Mouse (Mus musculus) adrenal gland (tissue): ENCODE results near the gene Ube2a.
"Not testable (repeated sequence)": the region's sequence is repeated elsewhere in the genome, so short reads cannot be mapped to it uniquely, and the experiment has no call there.

Source experiments
- intact Hi-C: fragments of 180-260 bp; cut with DNase I; formaldehyde crosslinking; loops from one replicate; pipeline ENCODE4 v1.15.1; 2025

Gene Ube2a

DNA sequence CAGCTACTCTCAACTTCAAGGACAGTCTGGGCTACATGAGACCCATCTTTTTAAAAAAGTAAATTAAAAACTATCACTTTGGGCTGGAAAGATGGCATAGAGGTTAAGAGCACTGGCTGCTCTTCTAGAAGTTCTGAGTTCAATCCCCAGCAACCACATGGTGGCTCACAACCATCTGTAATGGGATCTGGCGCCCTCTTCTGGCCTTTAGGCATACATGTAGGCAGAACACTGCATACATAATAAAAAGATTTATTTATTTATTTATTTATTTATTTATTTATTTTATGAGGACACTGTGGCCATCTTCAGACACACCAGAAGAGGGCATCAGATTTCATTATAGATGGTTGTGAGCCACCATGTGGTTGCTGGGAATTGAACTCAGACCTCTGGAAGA is 25.2 kb downstream of the Ube2a start:
- intact Hi-C loops = not testable (repeated sequence)

DNA sequence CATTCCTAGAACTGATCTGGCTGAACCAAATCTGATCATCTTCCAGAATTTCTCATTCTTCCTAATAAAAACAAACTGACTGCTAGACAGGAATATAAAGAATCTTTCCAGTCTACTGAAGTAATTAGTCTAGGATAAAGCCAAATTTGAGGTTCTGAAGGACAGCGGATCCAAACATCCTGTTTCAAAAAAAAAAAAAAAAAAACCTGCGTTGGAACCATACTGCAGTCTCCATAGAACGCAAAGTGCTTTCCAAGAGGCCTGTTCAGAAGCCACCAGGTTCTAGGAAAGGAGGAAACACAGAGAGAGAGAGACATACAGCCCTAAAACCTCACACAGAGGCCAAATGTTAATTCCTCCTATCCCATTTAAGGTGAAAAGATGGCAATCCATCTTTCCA is 28.0 kb downstream of the Ube2a start:
- intact Hi-C loops = no loop called here

DNA sequence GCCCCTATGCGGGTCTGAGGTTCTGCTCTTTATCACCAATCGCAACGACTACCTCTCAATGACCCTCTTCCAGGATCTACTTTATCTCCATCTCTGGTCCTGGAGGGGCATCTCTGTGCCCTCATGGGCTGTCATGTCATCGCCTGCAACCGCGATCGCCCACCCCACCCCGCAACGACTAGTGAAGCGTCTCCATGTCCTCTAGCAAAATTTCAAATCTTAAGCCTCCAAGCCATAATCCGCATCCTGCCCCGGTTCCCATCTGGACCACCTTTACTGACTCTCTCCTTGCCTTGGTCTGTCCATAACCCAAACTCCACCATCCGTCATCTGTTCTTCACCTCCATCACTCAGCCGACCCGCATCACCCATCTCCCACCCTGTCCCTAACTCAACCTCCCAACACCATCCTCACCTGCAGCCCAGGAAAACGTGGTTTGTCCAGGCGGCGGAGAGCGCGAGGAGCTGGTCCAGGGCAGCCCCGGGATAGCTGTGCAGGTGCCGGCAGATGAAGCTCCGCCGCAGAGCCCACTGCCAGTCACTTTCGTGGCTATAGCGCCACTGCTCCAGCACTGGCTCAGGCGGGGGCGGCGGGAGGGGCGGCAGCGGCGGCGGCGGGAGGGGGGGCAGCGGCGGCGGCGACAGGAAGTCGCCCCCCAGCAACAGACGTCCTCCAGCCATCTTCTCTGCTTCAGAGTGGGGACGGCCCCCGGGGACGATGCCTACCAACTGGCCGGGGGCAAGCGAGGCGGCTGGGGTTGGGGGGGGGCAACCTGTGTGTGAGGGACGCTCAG is 28.8 kb downstream of the Ube2a start, which contains the start of gene Nkrf:
Gene Nkrf (minus strand): TSS at position 579 of the 794 bp plus-strand sequence.
- intact Hi-C loops = no loop called here

DNA sequence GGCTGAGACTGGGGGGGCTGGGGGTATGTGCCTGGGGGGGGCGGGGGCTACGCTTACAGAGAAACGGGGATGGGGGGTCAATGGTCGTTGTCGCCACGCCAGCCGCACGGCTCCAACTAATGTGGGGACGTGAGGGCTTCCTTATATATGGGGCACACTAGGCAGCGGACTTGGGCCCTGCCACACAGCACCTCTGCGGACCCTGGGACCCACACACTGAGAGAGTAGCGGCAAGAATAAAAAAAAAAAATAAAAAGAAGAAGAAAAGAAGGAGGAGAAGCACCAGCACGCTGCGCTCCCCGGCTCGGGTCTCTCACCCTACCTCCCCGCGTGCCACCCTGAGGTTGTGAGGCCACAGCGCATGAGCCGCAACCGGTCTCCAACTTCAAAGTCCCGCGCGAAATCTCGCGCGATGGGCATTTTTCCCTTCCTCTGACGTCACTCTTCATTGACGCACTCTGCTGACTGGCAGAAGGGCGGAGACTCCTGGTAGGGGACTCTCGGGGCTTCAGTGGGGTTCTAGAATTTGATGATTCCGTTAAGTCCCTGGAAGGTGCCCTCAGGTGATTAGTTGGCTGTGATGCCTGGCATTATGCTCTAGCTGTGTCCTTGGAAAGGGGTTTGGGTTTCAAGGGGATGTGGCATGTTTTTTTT is 29.5 kb downstream of the Ube2a start:
- intact Hi-C loops = no loop called here

DNA sequence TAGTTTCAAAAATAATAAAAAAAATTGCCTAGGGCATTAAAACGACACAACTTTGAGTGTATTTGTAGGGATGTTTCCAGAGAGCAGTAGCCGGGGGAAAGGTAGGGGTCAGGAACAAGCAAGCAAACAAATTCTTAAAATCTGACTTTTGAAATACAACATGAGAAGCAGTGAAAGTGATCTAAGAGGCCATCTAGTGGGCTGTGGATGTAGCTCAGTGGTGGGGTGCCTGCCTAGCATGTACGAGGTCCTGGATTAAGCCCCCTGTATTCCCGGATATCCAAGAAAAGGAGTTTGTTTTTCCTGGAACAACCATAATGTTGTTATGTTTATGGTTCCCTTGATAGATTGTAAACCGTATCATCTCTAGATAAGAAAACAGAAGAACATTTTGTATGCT is 32.8 kb downstream of the Ube2a start:
- intact Hi-C loops = no loop called here

DNA sequence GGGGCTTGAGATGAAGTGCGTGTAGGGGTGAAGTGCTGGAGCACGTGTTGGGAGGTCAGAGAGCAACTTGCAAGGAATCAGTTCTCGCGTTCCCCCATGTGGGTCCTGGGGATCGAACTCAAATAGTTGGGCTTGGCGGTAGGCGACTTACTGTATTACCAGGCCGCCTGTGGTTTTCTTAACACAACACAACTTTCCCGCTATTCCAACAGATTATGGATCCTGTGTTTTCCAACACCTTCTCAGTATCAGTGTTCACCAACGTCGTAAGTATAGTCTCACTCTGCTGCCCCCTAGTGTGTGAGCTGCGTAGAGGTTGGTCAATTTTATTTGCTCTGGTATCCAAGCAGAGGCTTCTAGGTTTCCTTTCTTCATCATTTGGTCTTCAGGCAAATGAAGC is 37.6 kb downstream of the Ube2a start:
- intact Hi-C loops = loop anchor here (5.0 kb wide), 1 partner anchor 79 kb away; no protein-coding TSS in a partner anchor

DNA sequence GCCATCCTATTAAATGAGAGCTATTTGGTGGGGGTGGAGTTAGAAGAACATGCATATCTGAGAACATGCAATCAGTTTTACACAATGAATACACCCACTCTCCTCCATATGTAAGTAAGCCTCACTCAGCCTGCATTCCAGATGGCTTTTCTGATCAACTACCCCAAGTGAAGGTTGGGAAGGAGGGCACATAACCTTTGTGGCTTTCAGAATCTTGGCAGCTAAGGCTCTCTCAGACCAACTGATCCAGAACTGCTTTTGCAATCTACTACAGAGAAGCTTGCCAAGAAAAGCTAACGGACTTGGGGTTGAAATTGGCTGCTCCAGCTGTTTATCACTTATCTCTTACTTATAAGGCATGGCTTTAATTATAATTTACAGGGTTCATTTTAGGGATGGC is 44.0 kb downstream of the Ube2a start:
- intact Hi-C loops = no loop called here

DNA sequence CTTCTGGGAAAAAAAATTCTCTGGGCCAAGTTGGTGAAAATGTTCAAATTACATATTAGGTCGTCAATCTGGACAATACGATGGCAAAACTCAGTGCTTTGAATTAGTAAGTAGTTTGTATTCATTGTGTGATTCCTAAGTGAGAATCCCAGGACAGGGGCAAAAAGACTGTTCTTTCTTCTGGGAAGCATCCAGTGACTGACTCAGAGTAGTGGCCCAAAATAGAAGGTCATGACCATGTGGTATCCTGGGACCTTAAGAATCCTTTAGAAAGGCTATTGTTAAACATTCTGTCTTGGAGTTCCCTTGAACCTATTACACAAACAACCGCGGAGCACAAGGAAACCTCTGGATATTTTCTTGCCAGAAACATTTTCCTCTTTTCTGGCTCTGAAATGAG is 47.6 kb downstream of the Ube2a start:
- intact Hi-C loops = no loop called here

DNA sequence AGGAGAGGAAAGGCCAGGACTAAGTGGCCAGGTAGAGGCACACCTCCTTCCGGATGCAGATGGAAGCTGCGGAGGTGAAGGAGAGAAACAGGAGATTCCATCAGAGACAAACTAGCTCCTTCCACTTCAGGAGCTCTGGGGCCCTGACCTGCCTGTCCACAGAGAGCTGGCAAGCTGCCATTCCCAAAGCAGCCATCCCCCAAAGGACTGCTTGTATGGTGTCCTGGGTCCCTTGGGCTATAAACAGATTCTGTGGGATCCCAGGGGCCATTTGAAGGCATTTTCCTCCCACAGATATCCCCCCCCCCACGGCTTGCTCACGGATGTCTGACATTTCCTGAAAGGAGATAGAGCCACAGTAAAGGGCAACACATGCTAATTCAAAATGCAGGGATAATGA is 55.1 kb downstream of the Ube2a start:
- intact Hi-C loops = no loop called here

DNA sequence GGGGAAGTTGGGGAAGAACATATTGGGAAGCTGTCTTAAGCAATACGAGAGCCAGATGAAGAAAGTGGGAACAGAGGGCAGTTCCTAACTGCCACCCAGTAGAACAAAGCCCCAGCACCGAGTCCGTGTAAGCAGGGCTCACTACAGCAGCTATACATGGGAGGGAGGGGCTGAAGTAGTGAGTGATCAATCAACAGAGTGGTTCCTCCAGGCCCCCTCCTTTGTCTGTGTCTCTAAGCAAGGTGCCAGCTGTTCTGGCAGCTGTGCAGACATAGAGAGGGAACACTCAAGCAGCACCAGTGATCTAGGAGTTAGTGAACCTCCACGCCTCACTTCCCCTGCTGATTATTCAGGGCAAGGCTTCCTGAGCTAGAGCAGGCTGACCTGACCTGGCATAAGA is 56.0 kb downstream of the Ube2a start:
- intact Hi-C loops = loop anchor here (2.0 kb wide), 1 partner anchor 93 kb away; no protein-coding TSS in a partner anchor

DNA sequence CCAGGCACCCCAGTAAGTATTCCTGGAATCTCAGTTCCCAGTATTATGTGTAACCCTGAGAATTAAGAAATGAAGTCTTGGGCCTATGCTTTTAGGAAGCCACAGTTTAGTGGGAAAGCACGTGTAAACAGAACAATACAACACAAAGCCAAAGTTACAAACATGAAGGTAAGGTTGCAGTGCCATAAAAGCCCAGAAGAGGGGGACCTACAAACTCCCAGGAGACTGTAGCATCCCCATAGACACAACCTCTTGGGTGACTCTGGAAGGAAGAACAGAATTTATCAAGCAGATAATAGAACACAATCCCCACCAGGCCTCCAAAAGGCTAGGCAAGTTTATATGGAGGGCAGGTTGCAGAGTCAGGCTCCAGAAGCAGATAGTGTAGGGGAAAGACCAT is 56.9 kb downstream of the Ube2a start:
- intact Hi-C loops = loop anchor here (2.0 kb wide), 1 partner anchor 92 kb away; no protein-coding TSS in a partner anchor
